ENCODE assay signal across 8 mouse cellular contexts in genomic region chr4:43043644-43044357, GRCm38 (mm10). TPM values are rescaled to one million over a fixed set of nuclear protein-coding genes. Genes with fewer than 3 reads are reported as not detected.
A peak's percentile ranks its signal among the peaks of the same experiment; 100 is the strongest.
DNase-seq lines count a peak whose midpoint lies in the region; ATAC-seq lines count a peak whose summit lies in the region.

No protein-coding gene starts in this region.

- peak overlapping the region; percentile 78 for H3K4me2 ChIP-seq in embryonic facial prominence, embryonic 12.5 days (replicated peaks)

- ATAC-seq in embryonic facial prominence, embryonic 12.5 days (ENCODE audit: insufficient number of reproducible peaks, insufficient read depth, low FRiP score, low TSS enrichment), result peak; percentile 55
- ATAC-seq in erythroid progenitor cell, adult 5-6 weeks (replicated peaks; ENCODE audit: low FRiP score, poor library complexity, severe bottlenecking), result no peak

- intact Hi-C loops in heart, postnatal 25 days (cut with DNase I), result no loop called here

- no peaks in the 10 kb centered on the region for H3K27me3 ChIP-seq in embryonic facial prominence, embryonic 12.5 days

- H3K4me1 ChIP-seq in embryonic facial prominence, embryonic 12.5 days, result peaks cover 30% of the 10 kb centered on the region

- H3K27ac ChIP-seq in embryonic facial prominence, embryonic 12.5 days, result peak overlapping the region; percentile 77

- H3K4me3 ChIP-seq in embryonic facial prominence, embryonic 12.5 days, result no peak overlapping the region

- H3K36me3 ChIP-seq in embryonic facial prominence, embryonic 12.5 days, result no peaks in the 10 kb centered on the region

- DNase-seq in CD4-positive helper T cell, adult 2 months (ENCODE audit: low read depth, low spot score), result peak; percentile 86
- DNase-seq in MN1 (ENCODE audit: low spot score), result peak; percentile 71
- peak; percentile 63 for DNase-seq in heart, postnatal 25 days (ENCODE audit: low spot score)
- DNase-seq in kidney, postnatal 4 days, result peak; percentile 73 to 83
- DNase-seq in lung, postnatal 4 days, result peak; percentile 84 to 90
- DNase-seq in right cerebral cortex, adult 2 months (ENCODE audit: low spot score in 2 of 2), result peak; percentile 54 to 56

- no peaks in the 10 kb centered on the region for H3K9me3 ChIP-seq in embryonic facial prominence, embryonic 12.5 days

- peak overlapping the region; percentile 1; the same call in 1 of the 2 replicates for H3K9ac ChIP-seq in embryonic facial prominence, embryonic 12.5 days

- WGBS in embryonic facial prominence, embryonic 12.5 days, result 14% methylated on average over 7 of the region's 7 CpGs

RNA-seq across cellular contexts. Expression of gene Fam214b, which starts 2.2 kb away (rescaled TPM):
- polyA plus RNA-seq in embryonic facial prominence, embryonic 12.5 days (2016; fragmentation: Nextera tagmentation; extraction: Ambion mirVana), result 20.4 and 22.9 TPM in 2 replicates
- 10 to 100 TPM; 27.7 to 32.8 TPM for total RNA-seq in heart, postnatal 25 days (2021)
- 52.8 and 60.9 TPM in 2 replicates for total RNA-seq in erythroid progenitor cell, adult 5-6 weeks (2015; ENCODE audit: low replicate concordance)
- total RNA-seq in erythroid progenitor cell, adult 5-6 weeks (2017; ENCODE audit: low replicate concordance), result 40.3 and 42.3 TPM in 2 replicates

RNA-seq across cellular contexts. Expression of gene Stoml2, which starts 12.3 kb away (rescaled TPM):
- 333 and 352 TPM in 2 replicates for polyA plus RNA-seq in embryonic facial prominence, embryonic 12.5 days (2016; fragmentation: Nextera tagmentation; extraction: Ambion mirVana)
- total RNA-seq in heart, postnatal 25 days (2021), result 100 to 1,000 TPM; 104 to 108 TPM
- total RNA-seq in erythroid progenitor cell, adult 5-6 weeks (2015; ENCODE audit: low replicate concordance), result 81.3 and 85.8 TPM in 2 replicates
- total RNA-seq in erythroid progenitor cell, adult 5-6 weeks (2017; ENCODE audit: low replicate concordance), result 34.6 and 43.5 TPM in 2 replicates

RNA-seq across cellular contexts. Expression of gene Unc13b, which starts 15.0 kb away (rescaled TPM):
- polyA plus RNA-seq in embryonic facial prominence, embryonic 12.5 days (2016; fragmentation: Nextera tagmentation; extraction: Ambion mirVana), result 7.8 and 9.1 TPM in 2 replicates
- 10 to 100 TPM; 14.8 to 16.3 TPM for total RNA-seq in heart, postnatal 25 days (2021)
- 3.8 TPM in 1 of 2 replicates, not detected in the other for total RNA-seq in erythroid progenitor cell, adult 5-6 weeks (2015; ENCODE audit: low replicate concordance)
- total RNA-seq in erythroid progenitor cell, adult 5-6 weeks (2017; ENCODE audit: low replicate concordance), result 0.64 TPM in 1 of 2 replicates, not detected in the other

RNA-seq across cellular contexts. Expression of gene Pigo, which starts 18.2 kb away (rescaled TPM):
- 26.5 and 28.1 TPM in 2 replicates for polyA plus RNA-seq in embryonic facial prominence, embryonic 12.5 days (2016; fragmentation: Nextera tagmentation; extraction: Ambion mirVana)
- 10 to 100 TPM; 21.8 to 25.1 TPM for total RNA-seq in heart, postnatal 25 days (2021)
- total RNA-seq in erythroid progenitor cell, adult 5-6 weeks (2015; ENCODE audit: low replicate concordance), result 21.8 and 49.7 TPM in 2 replicates
- total RNA-seq in erythroid progenitor cell, adult 5-6 weeks (2017; ENCODE audit: low replicate concordance), result 12.5 and 27.2 TPM in 2 replicates

RNA-seq across cellular contexts. Expression of gene Fancg, which starts 33.5 kb away (rescaled TPM):
- 20.4 and 20.8 TPM in 2 replicates for polyA plus RNA-seq in embryonic facial prominence, embryonic 12.5 days (2016; fragmentation: Nextera tagmentation; extraction: Ambion mirVana)
- total RNA-seq in heart, postnatal 25 days (2021), result 1 to 10 TPM; 3.8 to 4.3 TPM
- 12.6 and 20.2 TPM in 2 replicates for total RNA-seq in erythroid progenitor cell, adult 5-6 weeks (2015; ENCODE audit: low replicate concordance)
- 33.4 and 59.7 TPM in 2 replicates for total RNA-seq in erythroid progenitor cell, adult 5-6 weeks (2017; ENCODE audit: low replicate concordance)
